Mouse (Mus musculus) gastrocnemius, adult 2 months (tissue): ENCODE measurements at regions not wholly inside any gene's neighbourhood (a gene's known extent, or its start where the extent isn't known, plus 50 kb on each side); places are given as distances from the start of the nearest gene placed in this dataset.
A peak's percentile ranks its signal among the peaks of the same experiment; 100 is the strongest.

Source experiments
- DNase-seq: peaks from one replicate; pipeline ENCODE4 v3.0.0; 2022
- H3K27ac ChIP-seq: fragments of 200-600 bp; 2 replicates; pipeline ENCODE4 v1.8.1; 2022; ENCODE audit warnings: mild to moderate bottlenecking
- H3K4me3 ChIP-seq: fragments of 200-600 bp; 2 replicates; pipeline ENCODE4 v1.8.1; 2022; ENCODE audit warnings: mild to moderate bottlenecking, moderate library complexity
- CTCF ChIP-seq: fragments of 200-600 bp; IDR thresholded peaks from 2 replicates; pipeline ENCODE4 v1.8.1; 2022; ENCODE audit warnings: antibody characterized with exemption, mild to moderate bottlenecking, moderate library complexity
- intact Hi-C: fragments of 180-260 bp; cut with DNase I; formaldehyde crosslinking; loops from one replicate; pipeline ENCODE4 v1.15.1; 2025

GRCm38 (mm10) chr3:123976475-123976874 is 285.8 kb upstream of the Ndst3 start:
- DNase-seq = no peak
- intact Hi-C loops = no loop called here
- Histone ChIP-seq H3K27ac (no peak overlapping the region), H3K4me3 (no peak overlapping the region)
- TF ChIP-seq CTCF = no peak

GRCm38 (mm10) chr3:123977168-123977567 is 286.5 kb upstream of the Ndst3 start:
- no peak for TF ChIP-seq CTCF
- no peak overlapping the region for H3K27ac ChIP-seq
- intact Hi-C loops = no loop called here
- no peak overlapping the region for H3K4me3 ChIP-seq
- no peak for DNase-seq

GRCm38 (mm10) chr3:123983045-123983444 is 292.4 kb upstream of the Ndst3 start:
- intact Hi-C loops = no loop called here
- Histone ChIP-seq H3K4me3 (no peak overlapping the region), H3K27ac (no peak overlapping the region)
- no peak for DNase-seq
- no peak for TF ChIP-seq CTCF

- Histone ChIP-seq H3K27ac (no peak overlapping the region), H3K4me3 (no peak overlapping the region)
- DNase-seq = no peak
- intact Hi-C loops = no loop called here
- no peak for TF ChIP-seq CTCF
Measured at GRCm38 (mm10) chr3:123983530-123983929, 292.9 kb upstream of the Ndst3 start.

GRCm38 (mm10) chr3:123984028-123984427 is 293.4 kb upstream of the Ndst3 start:
- TF ChIP-seq CTCF = no peak
- intact Hi-C loops = no loop called here
- no peak overlapping the region for H3K27ac ChIP-seq
- no peak for DNase-seq
- peak overlapping the region; percentile 32 for H3K4me3 ChIP-seq

- no peak overlapping the region for H3K4me3 ChIP-seq
- no peak for DNase-seq
- H3K27ac ChIP-seq = no peak overlapping the region
- intact Hi-C loops = no loop called here
- no peak for TF ChIP-seq CTCF
Measured at GRCm38 (mm10) chr3:123999957-124000616, 309.4 kb upstream of the Ndst3 start.

GRCm38 (mm10) chr3:124000883-124001282 is 310.2 kb upstream of the Ndst3 start:
- no peak for TF ChIP-seq CTCF
- no peak overlapping the region for H3K27ac ChIP-seq
- no peak overlapping the region for H3K4me3 ChIP-seq
- intact Hi-C loops = no loop called here
- DNase-seq = no peak

GRCm38 (mm10) chr3:124011685-124012084 is 309.0 kb upstream of the Tram1l1 start:
- DNase-seq = no peak
- no peak for TF ChIP-seq CTCF
- Histone ChIP-seq H3K4me3 (no peak overlapping the region), H3K27ac (no peak overlapping the region)
- intact Hi-C loops = no loop called here

- intact Hi-C loops = no loop called here
- Histone ChIP-seq H3K27ac (no peak overlapping the region), H3K4me3 (no peak overlapping the region)
- no peak for TF ChIP-seq CTCF
- no peak for DNase-seq
Measured at GRCm38 (mm10) chr3:124018618-124019017, 302.0 kb upstream of the Tram1l1 start.

GRCm38 (mm10) chr3:124026188-124026587 is 294.5 kb upstream of the Tram1l1 start:
- TF ChIP-seq CTCF = no peak
- intact Hi-C loops = no loop called here
- DNase-seq = no peak
- H3K4me3 ChIP-seq = no peak overlapping the region
- H3K27ac ChIP-seq = no peak overlapping the region

- intact Hi-C loops = no loop called here
- no peak overlapping the region for H3K4me3 ChIP-seq
- no peak for TF ChIP-seq CTCF
Measured at GRCm38 (mm10) chr3:124067061-124067460, 253.6 kb upstream of the Tram1l1 start.

GRCm38 (mm10) chr3:124067538-124067937 is 253.1 kb upstream of the Tram1l1 start:
- no peak for TF ChIP-seq CTCF
- Histone ChIP-seq H3K27ac (no peak overlapping the region), H3K4me3 (no peak overlapping the region)
- intact Hi-C loops = no loop called here
- DNase-seq = no peak

More at GRCm38 (mm10) chr3:124067061-124067460, 253.6 kb upstream of the Tram1l1 start:
- DNase-seq = no peak
- H3K27ac ChIP-seq = no peak overlapping the region

- intact Hi-C loops = no loop called here
- no peak for TF ChIP-seq CTCF
- no peak for DNase-seq
- Histone ChIP-seq H3K27ac (no peak overlapping the region), H3K4me3 (no peak overlapping the region)
Measured at GRCm38 (mm10) chr3:124067971-124068370, 252.7 kb upstream of the Tram1l1 start.

- H3K27ac ChIP-seq = no peak overlapping the region
- no peak overlapping the region for H3K4me3 ChIP-seq
- DNase-seq = no peak
- intact Hi-C loops = no loop called here
- TF ChIP-seq CTCF = no peak
Measured at GRCm38 (mm10) chr3:124069182-124069581, 251.5 kb upstream of the Tram1l1 start.
